Mouse (Mus musculus) hematopoietic stem cell, adult 5-6 weeks (primary cell): Measurements from ENCODE around the gene Rhobtb1. TPM values are rescaled to one million over a fixed set of nuclear protein-coding genes. Genes with fewer than 3 reads are reported as not detected.

Source experiments
- ATAC-seq, 2 experiments: fragments of 125-278 bp in 1 of 2; replicated peaks in 1 of 2; 2 replicates each; pipeline ENCODE4 v1.8.0; 2016 to 2017; ENCODE audit warnings: inconsistent platforms in 2 of 2, mild to moderate bottlenecking in 2 of 2, moderate number of reproducible peaks in 2 of 2, low read depth in 1 of 2, moderate TSS enrichment in 1 of 2; ENCODE audit not compliant: low FRiP score in 2 of 2, poor library complexity in 2 of 2, severe bottlenecking in 2 of 2, insufficient read depth in 1 of 2, low TSS enrichment in 1 of 2
- total RNA-seq: library from RNA; stranded (forward); fragments of 172-1452, 232-1000 nt; gene quantifications from 2 replicates; pipeline ENCODE4 v1.2.3, GENCODE M21; 2017

Gene Rhobtb1
- total RNA-seq, 1 experiment from 2014 or later, result 4.6 TPM

- no peak for ATAC-seq
Observed at GRCm38 (mm10) chr10:69275811-69276775, 124.9 kb downstream of the Rhobtb1 start.

- ATAC-seq, result no peak
Observed at GRCm38 (mm10) chr10:69276920-69277435, 125.7 kb downstream of the Rhobtb1 start.

DNA sequence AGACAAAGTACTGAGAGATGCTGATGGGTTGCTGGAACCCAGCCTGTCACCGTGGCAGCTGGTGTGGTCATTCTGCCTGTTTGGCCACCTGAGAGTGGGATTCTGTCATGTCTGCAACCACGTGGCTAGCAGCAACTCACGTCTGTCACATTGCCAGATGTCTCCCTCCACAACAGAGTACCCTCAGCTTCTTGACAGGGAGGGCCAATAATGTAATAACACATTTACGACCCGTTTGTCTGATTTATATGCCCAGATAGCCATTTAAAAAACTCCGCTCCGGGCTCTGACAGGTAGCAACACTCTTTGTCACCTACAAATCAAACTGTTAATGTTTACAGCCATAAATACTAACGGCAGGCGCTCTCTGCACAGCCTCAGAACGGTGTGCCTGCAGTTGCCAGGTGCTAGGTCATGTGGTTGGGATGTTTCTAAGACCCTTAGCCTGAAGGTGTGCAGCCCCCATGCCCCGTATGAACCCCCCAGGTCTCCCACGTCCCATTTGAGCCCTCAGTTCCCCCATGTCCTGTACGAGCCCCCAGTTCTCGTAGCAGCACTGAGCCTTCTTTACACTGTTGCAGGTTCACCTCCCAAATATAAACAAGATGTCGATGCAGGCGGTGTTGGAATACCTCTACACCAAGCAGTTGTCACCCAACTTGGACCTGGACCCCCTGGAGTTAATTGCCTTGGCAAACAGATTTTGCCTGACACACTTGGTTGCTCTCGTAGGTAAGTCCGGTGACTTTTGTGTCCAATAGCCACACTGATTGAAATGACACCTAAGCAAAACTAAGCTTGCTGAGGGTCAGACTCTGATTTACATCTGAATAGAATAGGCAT lies 127.8 kb downstream of the Rhobtb1 start:
- ATAC-seq, result no peak

- ATAC-seq, result no peak
Observed at GRCm38 (mm10) chr10:69279607-69279978, 128.4 kb downstream of the Rhobtb1 start.

- ATAC-seq, result no peak
Observed at GRCm38 (mm10) chr10:69286939-69287338, 135.7 kb downstream of the Rhobtb1 start.

DNA sequence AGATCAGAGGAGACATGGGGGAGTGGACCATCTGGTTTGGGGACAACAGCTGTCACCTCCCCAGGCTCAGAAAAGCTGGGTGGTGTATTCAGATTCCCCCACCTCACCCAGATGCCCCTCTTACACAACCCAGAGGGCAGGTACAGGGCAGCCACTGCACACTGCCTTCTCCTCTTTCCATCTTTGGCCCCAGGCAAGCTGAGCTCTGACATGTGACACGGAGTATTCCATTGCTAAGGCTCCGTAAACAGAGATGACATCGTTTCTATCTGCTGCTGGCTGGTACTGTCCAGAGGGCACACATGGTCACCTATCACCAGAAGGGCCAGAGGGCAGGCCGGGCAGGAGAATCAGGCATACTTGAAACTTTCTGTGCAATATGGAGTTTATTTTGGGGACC lies 136.9 kb downstream of the Rhobtb1 start:
- no peak for ATAC-seq

DNA sequence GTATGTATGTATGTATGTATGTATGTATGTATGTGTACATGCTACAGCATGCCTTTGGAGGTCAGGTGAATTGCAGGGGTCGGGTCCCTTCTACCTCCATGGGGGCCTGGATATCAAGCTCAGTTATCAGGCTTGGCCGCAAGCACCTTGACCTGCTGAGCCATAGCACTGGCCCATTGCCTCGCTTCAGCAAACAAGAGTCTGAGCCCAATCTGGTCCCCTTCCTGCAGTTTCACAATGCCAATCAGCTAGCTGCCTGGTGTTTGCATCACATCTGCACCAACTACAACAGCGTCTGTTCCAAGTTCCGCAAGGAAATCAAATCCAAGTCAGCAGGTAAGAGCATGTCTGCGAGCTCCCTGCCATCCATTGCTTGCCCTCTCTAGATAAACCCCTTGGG lies 137.5 kb downstream of the Rhobtb1 start:
- no peak for ATAC-seq

DNA sequence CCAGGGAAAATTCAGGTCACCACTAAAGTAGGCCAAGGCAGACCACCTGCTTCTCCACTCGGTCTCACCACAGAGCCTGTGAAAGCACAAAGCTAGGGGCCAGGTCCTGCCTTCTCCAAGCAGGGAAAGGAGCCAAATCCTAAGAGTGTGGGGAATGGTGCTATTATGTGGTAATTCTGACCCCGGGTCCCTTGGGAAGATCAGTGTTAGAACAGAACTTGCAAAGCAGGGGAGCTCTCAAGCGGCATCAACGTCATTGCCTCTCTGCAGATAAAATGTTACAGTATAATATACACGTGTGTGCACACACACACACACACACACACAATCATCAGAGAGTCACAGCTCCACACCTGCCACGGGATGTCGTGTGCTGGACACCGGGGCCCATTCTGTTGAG lies 139.5 kb downstream of the Rhobtb1 start:
- ATAC-seq, result no peak

GRCm38 (mm10) chr10:69295919-69296318 lies 144.7 kb downstream of the Rhobtb1 start:
- ATAC-seq, result no peak

DNA sequence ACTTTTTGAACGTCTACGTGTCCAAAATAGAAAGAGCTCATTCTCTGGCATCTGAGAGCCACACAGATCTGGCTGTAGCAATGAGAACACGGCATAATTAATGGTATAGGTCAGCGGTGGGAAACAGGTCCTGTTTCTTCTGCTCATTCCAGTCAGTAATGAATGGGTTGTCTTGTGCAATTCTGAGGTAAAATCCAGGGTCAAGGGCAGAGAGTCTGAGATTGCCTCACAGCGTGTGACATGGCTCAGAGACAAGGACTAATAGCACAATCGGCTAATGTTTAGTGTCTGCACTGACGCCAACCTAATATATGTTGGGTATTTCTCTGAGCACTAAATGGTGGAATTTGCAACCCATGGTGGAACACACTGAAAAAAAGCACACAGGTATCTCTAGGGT lies 148.8 kb downstream of the Rhobtb1 start:
- no peak for ATAC-seq

GRCm38 (mm10) chr10:69302667-69303066 lies 151.4 kb downstream of the Rhobtb1 start:
- no peak for ATAC-seq

- ATAC-seq, result no peak
Observed at GRCm38 (mm10) chr10:69304819-69305218, 153.6 kb downstream of the Rhobtb1 start.

DNA sequence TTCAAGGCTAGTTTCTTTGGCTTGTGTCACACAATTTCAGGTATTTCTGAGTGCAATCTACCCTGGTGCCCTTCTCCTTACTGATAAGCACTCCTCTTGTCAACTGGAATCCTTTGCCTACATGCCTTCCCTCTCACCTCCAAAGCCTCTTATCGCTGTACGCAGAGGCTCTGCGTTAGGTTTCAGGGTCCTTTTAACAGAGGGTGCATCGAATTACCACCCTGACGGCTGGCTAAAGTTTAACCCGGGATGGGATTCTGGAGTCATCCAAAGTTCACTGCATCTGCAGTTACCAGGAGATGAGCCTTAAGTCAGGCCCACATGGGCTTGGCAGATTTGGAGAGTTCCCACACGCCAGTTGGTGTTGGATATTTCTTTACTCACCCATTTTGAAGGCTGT lies 154.4 kb downstream of the Rhobtb1 start:
- no peak for ATAC-seq

- ATAC-seq, result 0 out of 4 replicates have a peak, but pooled peaks of 1 of the 2 experiments have one; percentile 49
Observed at GRCm38 (mm10) chr10:69306205-69306604, 155.0 kb downstream of the Rhobtb1 start.

- peak in 1 of 2 experiments; percentile 50; a peak in 1 of 4 replicates for ATAC-seq
Observed at GRCm38 (mm10) chr10:69307067-69307466, 155.8 kb downstream of the Rhobtb1 start.

DNA sequence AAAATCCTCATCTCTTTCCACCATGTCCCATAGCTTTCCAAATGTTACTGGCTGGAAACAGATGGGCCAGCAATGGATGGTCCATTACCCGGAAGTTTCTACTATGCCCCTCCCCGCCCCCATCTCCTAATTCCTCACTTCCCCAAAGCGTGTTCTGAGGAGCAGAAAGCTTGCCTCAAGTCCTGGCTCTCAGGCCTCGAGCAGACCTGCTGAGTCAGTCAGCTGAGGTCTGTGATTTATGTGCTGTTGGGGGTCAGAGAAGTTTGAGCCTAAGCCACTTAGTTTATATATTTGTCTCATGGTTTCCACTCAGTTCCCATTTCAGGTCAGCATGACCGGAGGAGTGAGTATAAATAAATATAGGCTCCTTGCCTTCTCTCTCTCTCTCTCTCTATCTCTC lies 157.9 kb downstream of the Rhobtb1 start:
- peak; percentile 86 to 89 for ATAC-seq

- no peak for ATAC-seq
Observed at GRCm38 (mm10) chr10:69311867-69312266, 160.6 kb downstream of the Rhobtb1 start.

DNA sequence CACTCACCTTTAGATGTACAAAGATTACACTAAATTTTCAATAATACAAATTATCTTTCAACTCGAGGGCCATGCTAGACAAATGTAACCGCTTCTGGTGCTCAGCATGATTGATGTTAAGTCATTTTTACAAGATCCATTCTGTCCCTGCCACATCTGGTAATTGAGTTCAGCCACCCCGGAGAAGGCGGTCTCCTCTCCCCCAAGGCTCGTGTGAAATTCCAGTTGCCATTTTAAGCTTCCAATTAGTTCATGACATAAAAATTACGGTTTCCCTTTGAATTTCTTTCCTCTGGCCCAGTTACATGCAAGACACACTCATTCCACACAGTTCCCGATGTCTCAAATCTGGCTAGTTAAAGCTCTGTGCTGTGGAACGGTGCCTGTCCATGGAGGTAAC lies 162.7 kb downstream of the Rhobtb1 start:
- ATAC-seq, result no peak
